Mouse (Mus musculus) bone marrow macrophage, adult 2 months (primary cell): ENCODE data around the gene Ccdc172. TPM values are rescaled to one million over a fixed set of nuclear protein-coding genes. Genes with fewer than 3 reads are reported as not detected.

Experiments used
- H3K27ac ChIP-seq: 2 replicates; pipeline ENCODE4 v1.5.1; 2012; ENCODE audit warnings: low read depth, low read length; ENCODE audit not compliant: insufficient read depth
- H3K4me1 ChIP-seq: 2 replicates; pipeline ENCODE4 v1.6.1; 2012; ENCODE audit warnings: low read length; ENCODE audit not compliant: control insufficient read depth, insufficient read depth
- H3K4me3 ChIP-seq: 2 replicates; pipeline ENCODE4 v1.5.1; 2012; ENCODE audit warnings: mild to moderate bottlenecking, low read length, moderate library complexity; ENCODE audit not compliant: insufficient read depth
- CTCF ChIP-seq: IDR thresholded peaks from 2 replicates; pipeline ENCODE4 v1.5.1; 2012; ENCODE audit warnings: low read depth, mild to moderate bottlenecking, low read length, moderate library complexity
- POLR2A ChIP-seq: IDR thresholded peaks from 2 replicates; pipeline ENCODE4 v1.6.1; 2012; ENCODE audit warnings: mild to moderate bottlenecking, low read depth, low read length, borderline replicate concordance
- polyA plus RNA-seq: library from polyadenylated mRNA; stranded (reverse); fragments of >200 nt; gene quantifications from 2 replicates; pipeline ENCODE4 v1.2.4, GENCODE M21; 2012; ENCODE audit not compliant: missing spikeins, insufficient read depth, insufficient read length

The Ccdc172 gene
- polyA plus RNA-seq, 1 experiment = not detected

DNA sequence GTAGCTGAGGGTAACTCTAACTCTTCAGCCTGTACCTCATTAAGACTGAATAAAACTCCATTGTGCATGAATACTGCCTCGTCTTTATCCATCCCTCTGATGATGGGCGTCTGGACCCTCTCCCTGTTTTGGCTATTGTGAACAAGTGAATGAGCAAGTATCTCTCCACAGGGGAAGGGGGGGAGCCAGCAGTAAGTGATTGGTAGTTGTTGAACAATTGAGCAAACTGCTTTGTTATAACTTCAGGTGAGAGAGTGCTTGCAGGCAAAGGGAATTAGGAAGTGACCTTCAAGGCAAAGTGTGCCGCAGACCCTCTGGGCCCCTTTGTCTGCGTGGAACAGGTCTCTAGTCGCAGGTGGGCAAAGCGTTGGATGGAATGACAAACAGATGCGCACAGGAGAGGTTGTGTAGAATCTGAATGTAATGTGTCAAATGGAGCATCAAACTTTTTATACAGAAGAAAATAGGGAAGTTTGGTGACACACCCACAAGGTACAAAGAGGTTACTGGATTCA, 50.6 kb downstream of the Ccdc172 start:
- no peaks in the 10 kb centered on the region for H3K4me1 ChIP-seq
- H3K4me3 ChIP-seq = no peak overlapping the region
- no peak for TF ChIP-seq POLR2A
- no peak overlapping the region for H3K27ac ChIP-seq

DNA sequence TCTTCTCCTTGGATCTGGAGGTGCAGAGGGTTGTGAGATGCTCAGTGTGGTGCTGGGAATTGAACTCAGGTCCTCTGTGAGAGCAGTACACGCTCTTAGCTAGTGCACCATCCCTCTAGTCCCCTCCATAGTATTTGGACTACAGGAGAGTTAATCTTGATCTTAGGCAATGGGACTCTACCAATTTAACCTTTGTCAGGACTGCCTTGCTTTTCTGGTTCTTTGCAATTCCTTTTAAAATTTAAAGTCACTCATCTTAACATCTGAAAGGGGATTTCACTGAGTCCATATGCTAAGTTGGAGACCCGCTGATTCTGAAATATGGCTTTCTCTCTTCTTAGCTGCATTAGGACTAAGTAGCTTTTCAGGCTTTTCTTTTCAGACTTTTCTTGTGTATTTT, 59.8 kb downstream of the Ccdc172 start:
- no peak overlapping the region for H3K4me3 ChIP-seq
- H3K27ac ChIP-seq = no peak overlapping the region
- TF ChIP-seq POLR2A (no peak), CTCF (no peak)
- H3K4me1 ChIP-seq = no peaks in the 10 kb centered on the region

DNA sequence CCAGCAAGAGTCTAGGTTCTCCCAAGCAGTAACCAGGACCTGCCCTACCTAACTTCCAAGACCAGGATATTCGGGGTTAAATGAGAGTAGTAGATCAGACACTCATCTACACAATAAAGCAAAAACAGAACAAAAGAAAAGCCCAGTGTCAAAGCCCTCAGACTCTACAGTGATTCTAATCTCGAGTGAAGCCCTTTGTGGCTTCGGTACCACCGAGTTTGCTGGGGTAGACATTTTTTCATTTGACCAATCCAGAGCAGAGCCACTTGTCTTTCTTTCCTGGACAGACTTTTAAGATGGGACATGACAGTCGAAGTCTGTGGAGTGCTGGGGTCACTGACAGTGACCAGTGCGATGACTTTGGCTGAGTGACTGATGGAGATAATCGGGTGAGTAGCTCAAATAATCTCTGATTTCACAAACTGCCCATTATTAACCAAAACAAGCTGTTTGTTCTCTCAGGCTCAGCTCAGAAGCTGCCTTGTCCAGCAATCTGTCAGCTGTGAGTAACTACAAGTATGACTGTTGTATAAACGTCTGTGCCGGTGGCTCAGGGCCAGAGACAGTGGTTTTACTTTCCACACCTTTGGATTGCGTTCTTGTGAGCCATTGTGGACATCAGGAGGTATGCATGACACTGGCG, 60.8 kb downstream of the Ccdc172 start:
- no peak overlapping the region for H3K4me3 ChIP-seq
- TF ChIP-seq POLR2A (no peak), CTCF (no peak)
- no peak overlapping the region for H3K27ac ChIP-seq
- no peaks in the 10 kb centered on the region for H3K4me1 ChIP-seq

DNA sequence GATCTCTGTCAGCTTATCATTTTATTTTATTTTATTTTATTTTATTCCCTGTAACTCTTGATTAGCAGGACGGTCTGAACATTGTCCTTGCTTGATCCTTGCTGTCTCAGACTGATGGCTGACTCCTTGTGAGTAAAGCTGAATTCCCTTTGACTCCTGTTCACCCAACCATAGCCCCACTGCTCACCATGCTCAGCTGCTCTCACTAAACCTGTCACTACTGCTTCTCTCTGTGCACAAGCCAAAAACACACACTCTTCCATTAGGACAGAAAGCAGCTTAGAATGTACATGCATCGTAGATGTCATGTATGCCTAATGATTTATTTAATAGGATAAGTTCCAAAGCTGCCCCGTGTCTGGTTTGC, 61.3 kb downstream of the Ccdc172 start:
- Histone ChIP-seq H3K4me3 (no peak overlapping the region), H3K27ac (no peak overlapping the region), H3K4me1 (no peaks in the 10 kb centered on the region)
- no peak for TF ChIP-seq POLR2A
- TF ChIP-seq CTCF = no peak

DNA sequence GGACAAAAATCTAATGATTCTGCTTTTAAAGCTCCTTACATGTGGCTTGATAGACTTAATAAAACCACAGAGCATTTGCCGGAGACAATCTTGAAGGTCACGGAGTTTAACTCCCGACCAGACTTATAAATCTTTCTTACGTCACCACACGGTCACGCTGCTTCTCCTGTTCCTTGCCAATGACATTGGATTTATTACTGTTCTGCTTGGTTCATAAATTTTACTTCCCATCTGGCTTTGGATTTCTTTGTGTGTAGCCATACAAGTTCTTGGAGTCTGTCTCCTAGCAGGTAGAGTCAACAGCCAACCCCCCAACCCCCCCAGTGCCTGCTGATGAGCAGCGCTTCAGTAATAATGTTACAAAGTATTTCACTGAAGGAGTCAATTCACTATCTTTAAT, 70.2 kb downstream of the Ccdc172 start:
- Histone ChIP-seq H3K27ac (no peak overlapping the region), H3K4me3 (no peak overlapping the region), H3K4me1 (no peaks in the 10 kb centered on the region)
- TF ChIP-seq POLR2A (no peak), CTCF (no peak)

DNA sequence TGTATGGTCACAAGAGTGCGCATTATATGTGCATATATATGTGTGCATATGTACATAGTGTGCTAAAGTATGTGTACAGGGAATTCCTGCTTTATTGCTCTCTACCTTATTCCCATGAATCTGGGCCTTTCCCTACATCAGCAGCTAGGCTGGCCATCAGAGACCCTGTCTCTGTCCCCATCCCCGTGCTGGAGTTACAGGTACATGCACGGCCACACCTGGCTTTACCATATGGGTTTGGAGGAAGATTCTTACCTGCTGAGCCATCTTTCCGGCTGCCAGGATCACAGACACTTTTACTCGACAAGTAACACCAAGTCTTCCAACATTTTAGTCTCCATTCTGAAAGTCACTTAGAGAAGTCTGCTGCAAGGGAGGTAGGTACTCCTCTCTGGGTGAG, 71.2 kb downstream of the Ccdc172 start:
- no peak overlapping the region for H3K4me3 ChIP-seq
- no peaks in the 10 kb centered on the region for H3K4me1 ChIP-seq
- no peak overlapping the region for H3K27ac ChIP-seq
- TF ChIP-seq CTCF (no peak), POLR2A (no peak)

DNA sequence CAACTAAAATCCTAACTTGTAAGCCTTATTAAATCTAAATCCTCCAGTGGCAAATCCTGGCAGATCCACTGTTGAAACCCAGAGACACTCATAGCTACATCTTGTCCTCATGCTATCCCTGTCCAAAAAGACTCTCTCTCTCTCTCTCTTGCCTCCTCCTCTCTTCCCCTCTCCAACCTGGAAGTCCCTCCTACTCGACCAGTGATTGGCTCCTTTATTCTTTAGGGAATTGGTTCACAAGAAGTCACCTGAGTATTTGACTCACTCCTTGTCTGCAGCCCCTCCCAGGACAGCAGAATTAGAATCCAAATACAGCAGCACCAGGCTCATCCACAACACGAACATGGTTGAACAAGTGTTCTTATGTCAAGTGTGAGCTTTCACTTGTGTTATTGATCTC, 74.3 kb downstream of the Ccdc172 start:
- TF ChIP-seq POLR2A (no peak), CTCF (no peak)
- H3K4me3 ChIP-seq = no peak overlapping the region
- H3K27ac ChIP-seq = no peak overlapping the region
- no peaks in the 10 kb centered on the region for H3K4me1 ChIP-seq

DNA sequence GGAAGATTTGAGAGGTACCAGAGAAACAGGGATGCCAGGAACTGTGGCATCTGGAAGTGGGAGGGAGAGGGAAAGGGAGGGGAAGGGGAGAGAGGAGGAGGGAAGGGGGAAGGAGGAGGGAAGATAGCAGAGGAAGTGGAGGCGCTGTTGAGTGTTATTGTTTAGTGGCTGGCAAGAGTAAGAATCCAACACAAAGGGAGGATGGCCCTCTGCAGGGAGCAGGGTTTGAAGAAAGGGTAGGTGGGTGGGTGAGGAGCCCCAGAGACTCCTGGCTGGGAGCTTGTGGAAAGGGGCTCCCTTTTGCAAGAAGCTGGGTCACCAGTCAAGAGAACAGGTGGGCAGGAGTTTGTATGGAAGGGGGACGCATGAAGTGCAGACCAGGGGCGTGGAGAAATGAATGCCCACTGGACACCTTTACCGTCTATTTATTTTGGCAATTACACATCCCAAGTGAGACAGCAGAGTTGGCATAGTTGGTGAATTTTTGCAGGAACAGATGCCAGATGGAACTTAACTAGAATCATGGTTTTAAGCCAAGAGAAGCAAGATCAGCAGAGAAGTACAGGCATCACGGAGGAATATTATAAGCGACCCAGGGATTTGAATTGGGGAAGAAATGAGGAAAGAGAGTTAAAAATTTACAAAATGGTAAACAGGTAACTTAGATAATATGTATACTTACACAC, 78.6 kb downstream of the Ccdc172 start:
- no peak for TF ChIP-seq CTCF
- no peak for TF ChIP-seq POLR2A
- Histone ChIP-seq H3K27ac (no peak overlapping the region), H3K4me3 (no peak overlapping the region), H3K4me1 (no peaks in the 10 kb centered on the region)

DNA sequence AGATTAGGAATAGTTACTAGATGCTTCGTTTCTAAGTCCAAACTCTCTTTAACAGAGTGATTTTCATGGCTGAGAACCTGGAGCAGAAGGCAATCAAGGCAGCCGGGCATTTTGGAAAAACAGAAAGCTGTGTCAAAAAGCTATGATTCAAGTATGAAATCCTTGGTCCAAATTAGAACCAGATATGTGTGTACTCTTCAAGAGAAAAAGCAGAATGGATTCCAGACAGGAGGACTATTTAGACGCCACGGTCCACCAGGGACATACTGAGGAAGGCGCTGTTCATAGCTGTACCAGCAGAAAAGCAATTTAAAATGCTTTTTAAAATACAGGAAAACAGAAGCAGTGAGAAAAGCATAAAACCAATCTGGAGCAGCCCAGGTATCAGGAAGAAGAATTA, 88.6 kb downstream of the Ccdc172 start:
- no peak overlapping the region for H3K4me3 ChIP-seq
- H3K27ac ChIP-seq = no peak overlapping the region
- no peaks in the 10 kb centered on the region for H3K4me1 ChIP-seq
- TF ChIP-seq POLR2A (no peak), CTCF (no peak)

Other genes with a start within 250 kb of the Ccdc172 start
- not detected in 2 replicates for gene Gfra1, start 56.1 kb upstream of the Ccdc172 start, polyA plus RNA-seq
- gene Pnlip, start 140.5 kb downstream of the Ccdc172 start, polyA plus RNA-seq = not detected in 2 replicates
- not detected in 2 replicates for gene Pnliprp1, start 216.9 kb downstream of the Ccdc172 start, polyA plus RNA-seq
- not detected in 2 replicates for gene Pnliprp2, start 247.7 kb downstream of the Ccdc172 start, polyA plus RNA-seq